In the genomic region with DNA sequence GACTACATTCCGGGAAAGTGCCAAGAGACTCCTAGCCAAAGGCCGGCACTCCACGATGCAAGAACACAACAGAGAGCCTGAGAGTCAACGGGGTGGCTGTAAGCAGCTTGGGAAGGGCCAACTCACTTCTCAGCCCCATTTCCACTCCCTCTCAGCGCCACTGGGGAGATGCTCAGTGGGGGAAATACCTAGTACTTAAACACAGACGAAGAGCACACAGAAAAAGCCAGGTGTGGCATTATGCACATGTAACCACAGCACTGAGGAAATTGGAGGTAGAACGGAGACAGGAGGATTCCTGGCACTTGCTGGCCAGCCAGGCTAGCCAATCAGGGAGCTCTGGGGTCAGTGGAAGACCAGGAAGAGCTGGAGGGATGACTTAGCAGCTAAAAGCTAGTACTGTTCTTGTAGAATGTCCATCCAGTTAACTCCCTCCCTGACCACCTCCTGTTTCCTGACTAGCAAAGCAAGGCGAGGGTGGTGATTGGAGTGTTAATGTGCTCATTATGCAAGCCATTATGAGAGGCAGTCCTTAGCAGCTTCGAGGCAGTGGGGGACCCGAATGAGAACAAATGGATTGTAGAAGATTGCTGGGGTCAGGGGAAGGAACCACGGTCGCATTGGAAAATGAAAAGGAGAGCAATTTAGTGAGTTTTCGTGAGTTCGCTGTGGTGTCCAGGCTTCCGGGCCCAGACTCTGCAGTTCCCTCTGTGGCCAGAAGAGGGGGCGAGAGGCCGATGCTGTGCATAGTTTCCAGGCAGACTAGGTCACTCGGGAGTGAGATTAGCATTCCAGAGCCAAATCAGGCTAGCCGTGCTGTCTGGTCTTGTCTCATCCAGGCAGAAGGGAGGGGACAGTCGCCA, we compare ENCODE assay signal across 8 mouse cellular contexts. TPM values are rescaled to one million over a fixed set of nuclear protein-coding genes. Genes with fewer than 3 reads are reported as not detected.
DNase-seq lines count a peak whose midpoint lies in the region; ATAC-seq and TF ChIP-seq lines count a peak whose summit lies in the region.

No protein-coding gene starts in this region.

- no peak for TF ChIP-seq POLR2A in lung, adult 2 months (IDR thresholded peaks at IDR 0.05; ENCODE audit: borderline replicate concordance, extremely low read depth, low read depth, low read length)
- no peak for TF ChIP-seq POLR2A in olfactory bulb, adult 2 months (IDR thresholded peaks at IDR 0.05; ENCODE audit: insufficient read depth, low read depth, low read length)

- ATAC-seq in forebrain, embryonic 15.5 days (replicated peaks) = peak; percentile 82

- 9% methylated on average over 20 of the region's 20 CpGs for WGBS in forebrain, embryonic 15.5 days
- WGBS in lung, adult 2 months = 14% methylated on average over 20 of the region's 20 CpGs
- 12% methylated on average over 20 of the region's 20 CpGs for WGBS in olfactory bulb, adult 2 months

- peak overlapping the region; percentile 17; the same call in 1 of the 2 replicates for H3K4me3 ChIP-seq in forebrain, embryonic 15.5 days
- peak overlapping the region; percentile 59 for H3K4me3 ChIP-seq in lung, adult 2 months (replicated peaks; ENCODE audit: extremely low read depth, low read depth, low read length)
- H3K4me3 ChIP-seq in olfactory bulb, adult 2 months (ENCODE audit: insufficient read depth, low read depth, low read length) = peak overlapping the region; percentile 12; the same call in 1 of the 2 replicates

- intact Hi-C loops in heart, postnatal 25 days (cut with DNase I) = loop anchor here (1.0 kb wide), 1 partner anchor 61 kb away; no protein-coding TSS in a partner anchor

- no peaks in the 10 kb centered on the region for H3K9me3 ChIP-seq in forebrain, embryonic 15.5 days

- H3K27ac ChIP-seq in forebrain, embryonic 15.5 days (replicated peaks) = peak overlapping the region; percentile 17; the same call in 1 of the 2 replicates
- no peak overlapping the region for H3K27ac ChIP-seq in olfactory bulb, adult 2 months (ENCODE audit: insufficient read depth, low read depth, low read length)

- H3K4me1 ChIP-seq in forebrain, embryonic 15.5 days = peaks cover 6% of the 10 kb centered on the region
- H3K4me1 ChIP-seq in lung, adult 2 months (ENCODE audit: control insufficient read depth, insufficient read depth, low read length) = peaks cover 2% of the 10 kb centered on the region; the same call in 1 of the 2 replicates
- no peaks in the 10 kb centered on the region for H3K4me1 ChIP-seq in olfactory bulb, adult 2 months (ENCODE audit: control insufficient read depth, insufficient read depth, low read length)

- no peaks in the 10 kb centered on the region for H3K27me3 ChIP-seq in forebrain, embryonic 15.5 days

- 0 out of 2 replicates have a peak overlapping the region, but pooled peaks have one; percentile 24 for H3K9ac ChIP-seq in forebrain, embryonic 15.5 days (replicated peaks)

- H3K36me3 ChIP-seq in forebrain, embryonic 15.5 days = peaks cover 30% of the 10 kb centered on the region

- DNase-seq in ES-CJ7 (ENCODE audit: low read depth, low spot score) = peak; percentile 94
- DNase-seq in cerebellum, adult 18-20 months = peak; percentile 92 to 95
- DNase-seq in heart, postnatal 25 days (ENCODE audit: low spot score) = peak; percentile 72
- peak; percentile 81 to 95 for DNase-seq in layer of hippocampus, adult 18-20 months (ENCODE audit: low spot score in 2 of 2)
- DNase-seq in lung, adult 2 months = peak; percentile 89
- DNase-seq in thymus, adult 18-20 months = peak; percentile 45 to 51

- TF ChIP-seq CTCF in lung, adult 2 months (IDR thresholded peaks at IDR 0.05; ENCODE audit: insufficient read depth, low read length) = peak; percentile 96
- TF ChIP-seq CTCF in olfactory bulb, adult 2 months (IDR thresholded peaks at IDR 0.05; ENCODE audit: insufficient read depth, low read depth, low read length) = peak; percentile 93

- H3K4me2 ChIP-seq in forebrain, embryonic 15.5 days (replicated peaks) = peak overlapping the region; percentile 30

RNA-seq across cellular contexts. Expression of gene Srrm3, which starts 12.5 kb away (rescaled TPM):
- polyA plus RNA-seq in forebrain, embryonic 15.5 days (2015; fragmentation: Nextera tagmentation; extraction: Ambion mirVana) = 56.0 and 61.2 TPM in 2 replicates
- not detected for total RNA-seq in heart, postnatal 25 days (2021)
- total RNA-seq in layer of hippocampus, adult 18-20 months (2021) = 10 to 100 TPM; 75.2 to 77.7 TPM
- 0.06 and 0.14 TPM in 2 replicates for polyA plus RNA-seq in lung, adult 2 months (2012; rRNA removed)
- polyA plus RNA-seq in olfactory bulb, adult 2 months (2012; ENCODE audit: insufficient read depth, insufficient read length, low replicate concordance, missing spikeins) = not detected in 2 replicates

RNA-seq across cellular contexts. Expression of gene Mdh2, which starts 15.9 kb away (rescaled TPM):
- polyA plus RNA-seq in forebrain, embryonic 15.5 days (2015; fragmentation: Nextera tagmentation; extraction: Ambion mirVana) = 554 and 557 TPM in 2 replicates
- total RNA-seq in heart, postnatal 25 days (2021) = 1,000 to 10,000 TPM; 1,992 to 2,010 TPM
- 100 to 1,000 TPM; 398 to 413 TPM for total RNA-seq in layer of hippocampus, adult 18-20 months (2021)
- polyA plus RNA-seq in lung, adult 2 months (2012; rRNA removed) = 257 and 344 TPM in 2 replicates
- polyA plus RNA-seq in olfactory bulb, adult 2 months (2012; ENCODE audit: insufficient read depth, insufficient read length, low replicate concordance, missing spikeins) = 359 and 724 TPM in 2 replicates

RNA-seq across cellular contexts. Expression of gene Styxl1, which starts 16.0 kb away (rescaled TPM):
- 0.34 TPM in 2 replicates for polyA plus RNA-seq in forebrain, embryonic 15.5 days (2015; fragmentation: Nextera tagmentation; extraction: Ambion mirVana)
- total RNA-seq in heart, postnatal 25 days (2021) = not detected
- total RNA-seq in layer of hippocampus, adult 18-20 months (2021) = not detected
- polyA plus RNA-seq in lung, adult 2 months (2012; rRNA removed) = 1.1 and 1.4 TPM in 2 replicates
- polyA plus RNA-seq in olfactory bulb, adult 2 months (2012; ENCODE audit: insufficient read depth, insufficient read length, low replicate concordance, missing spikeins) = not detected in 2 replicates

RNA-seq across cellular contexts. Expression of gene Tmem120a, which starts 50.0 kb away (rescaled TPM):
- 74.9 and 80.7 TPM in 2 replicates for polyA plus RNA-seq in forebrain, embryonic 15.5 days (2015; fragmentation: Nextera tagmentation; extraction: Ambion mirVana)
- 10 to 100 TPM; 11.8 to 13.3 TPM for total RNA-seq in heart, postnatal 25 days (2021)
- 10 to 100 TPM; 16.0 to 18.1 TPM for total RNA-seq in layer of hippocampus, adult 18-20 months (2021)
- polyA plus RNA-seq in lung, adult 2 months (2012; rRNA removed) = 24.6 and 31.0 TPM in 2 replicates
- not detected in 2 replicates for polyA plus RNA-seq in olfactory bulb, adult 2 months (2012; ENCODE audit: insufficient read depth, insufficient read length, low replicate concordance, missing spikeins)
